Mouse (Mus musculus) gastrocnemius, adult 2 months (tissue): ENCODE measurements around the gene Lcn4. TPM values are rescaled to one million over a fixed set of nuclear protein-coding genes. Genes with fewer than 3 reads are reported as not detected.
"Not testable (repeated sequence)": the region's sequence is repeated elsewhere in the genome, so short reads cannot be mapped to it uniquely, and the experiment has no call there.

Experiments used
- DNase-seq: peaks from one replicate; pipeline ENCODE4 v3.0.0; 2022
- H3K27ac ChIP-seq: fragments of 200-600 bp; 2 replicates; pipeline ENCODE4 v1.8.1; 2022; ENCODE audit warnings: mild to moderate bottlenecking
- H3K4me3 ChIP-seq: fragments of 200-600 bp; 2 replicates; pipeline ENCODE4 v1.8.1; 2022; ENCODE audit warnings: mild to moderate bottlenecking, moderate library complexity
- CTCF ChIP-seq: fragments of 200-600 bp; IDR thresholded peaks from 2 replicates; pipeline ENCODE4 v1.8.1; 2022; ENCODE audit warnings: antibody characterized with exemption, mild to moderate bottlenecking, moderate library complexity
- intact Hi-C: fragments of 180-260 bp; cut with DNase I; formaldehyde crosslinking; loops from one replicate; pipeline ENCODE4 v1.15.1; 2025
- long read RNA-seq, 2 experiments: library from polyadenylated mRNA; stranded (forward); transcript quantifications; one replicate each; pipeline ENCODE4 v2.0.0; 2021
- total RNA-seq, 2 experiments: library from RNA; stranded (reverse); gene quantifications; 2 replicates each; pipeline ENCODE4 v1.2.3; 2021

Gene Lcn4
- total RNA-seq: not detected
- long read RNA-seq, experiment 1: 0 reads
- long read RNA-seq, experiment 2: 0 reads

GRCm38 (mm10) chr2:26671182-26671581 is at the start of gene Lcn4:
Gene Lcn4 (minus strand): TSS chr2:26671282.
- no peak for DNase-seq
- no peak for TF ChIP-seq CTCF
- intact Hi-C loops: loop anchor here (10.0 kb wide), 1 partner anchor 194 kb away; the partner anchor contains the start of gene Abo
- Histone ChIP-seq H3K27ac (no peak within 1 kb of the TSS), H3K4me3 (no peak within 1 kb of the TSS)

GRCm38 (mm10) chr2:26686171-26686675 is 15.1 kb upstream of the Lcn4 start:
- TF ChIP-seq CTCF: no peak
- intact Hi-C loops: no loop called here
- H3K27ac ChIP-seq: no peak overlapping the region
- H3K4me3 ChIP-seq: no peak overlapping the region
- DNase-seq: no peak

- TF ChIP-seq CTCF: no peak
- Histone ChIP-seq H3K27ac (no peak overlapping the region), H3K4me3 (no peak overlapping the region)
- intact Hi-C loops: no loop called here
- DNase-seq: no peak
Observed at GRCm38 (mm10) chr2:26668746-26669145, 2.3 kb downstream of the Lcn4 start.

GRCm38 (mm10) chr2:26663551-26663950 is 7.5 kb downstream of the Lcn4 start:
- H3K4me3 ChIP-seq, H3K27ac ChIP-seq, intact Hi-C loops: not testable (repeated sequence)
- peak; percentile 60 for TF ChIP-seq CTCF
- peak; percentile 59 for DNase-seq

GRCm38 (mm10) chr2:26663112-26663511 is 8.0 kb downstream of the Lcn4 start:
- no peak for TF ChIP-seq CTCF
- no peak overlapping the region for H3K27ac ChIP-seq
- intact Hi-C loops: no loop called here
- no peak overlapping the region for H3K4me3 ChIP-seq
- no peak for DNase-seq

GRCm38 (mm10) chr2:26662509-26662882 is 8.6 kb downstream of the Lcn4 start:
- DNase-seq: no peak

GRCm38 (mm10) chr2:26661768-26662508 is 9.1 kb downstream of the Lcn4 start:
- no peak for DNase-seq
- TF ChIP-seq CTCF: no peak
- H3K4me3 ChIP-seq: no peak overlapping the region

More at GRCm38 (mm10) chr2:26662509-26662882, 8.6 kb downstream of the Lcn4 start:
- no peak overlapping the region for H3K27ac ChIP-seq
- H3K4me3 ChIP-seq: no peak overlapping the region
- intact Hi-C loops: no loop called here
- TF ChIP-seq CTCF: no peak

GRCm38 (mm10) chr2:26661143-26661752 is 9.8 kb downstream of the Lcn4 start:
- intact Hi-C loops: no loop called here
- no peak for TF ChIP-seq CTCF
- Histone ChIP-seq H3K4me3 (no peak overlapping the region), H3K27ac (no peak overlapping the region)
- no peak for DNase-seq

More at GRCm38 (mm10) chr2:26661768-26662508, 9.1 kb downstream of the Lcn4 start:
- intact Hi-C loops: no loop called here
- H3K27ac ChIP-seq: no peak overlapping the region

GRCm38 (mm10) chr2:26657426-26657825 is 13.7 kb downstream of the Lcn4 start:
- TF ChIP-seq CTCF: no peak
- Histone ChIP-seq H3K4me3 (no peak overlapping the region), H3K27ac (no peak overlapping the region)
- intact Hi-C loops: no loop called here
- DNase-seq: no peak

- no peak overlapping the region for H3K27ac ChIP-seq
- no peak for TF ChIP-seq CTCF
- no peak for DNase-seq
- intact Hi-C loops: no loop called here
- H3K4me3 ChIP-seq: no peak overlapping the region
Observed at GRCm38 (mm10) chr2:26654687-26655086, 16.4 kb downstream of the Lcn4 start.

- Histone ChIP-seq H3K4me3 (no peak overlapping the region), H3K27ac (no peak overlapping the region)
- intact Hi-C loops: loop anchor here (10.0 kb wide), 1 partner anchor 388 kb away; no protein-coding TSS in a partner anchor
- peak; percentile 78 for DNase-seq
- TF ChIP-seq CTCF: peak; percentile 92
Observed at GRCm38 (mm10) chr2:26646643-26647293, 24.3 kb downstream of the Lcn4 start.

GRCm38 (mm10) chr2:26643942-26644341 is 27.1 kb downstream of the Lcn4 start:
- intact Hi-C loops: loop anchor here (10.0 kb wide), 1 partner anchor 391 kb away; no protein-coding TSS in a partner anchor
- Histone ChIP-seq H3K27ac (no peak overlapping the region), H3K4me3 (no peak overlapping the region)
- TF ChIP-seq CTCF: peak; percentile 49
- DNase-seq: no peak
